In genomic region chr4:133369553-133370297, GRCm38 (mm10) we compare ENCODE assay signal across 8 mouse cellular contexts. TPM values are rescaled to one million over a fixed set of nuclear protein-coding genes. Genes with fewer than 3 reads are reported as not detected.
DNase-seq lines count a peak whose midpoint lies in the region; ATAC-seq and TF ChIP-seq lines count a peak whose summit lies in the region.

TSS of gene Slc9a1 (plus strand) at chr4:133369706.

- no peak for TF ChIP-seq RAD21 in MEL (IDR thresholded peaks at IDR 0.05; ENCODE audit: low read depth, low read length)

- peak within 1 kb of the TSS; percentile 70 for H3K4me3 ChIP-seq in MEL (ENCODE audit: control insufficient read depth in 1 of 2, insufficient read depth in 1 of 2, low read depth in 2 of 2, low read length in 2 of 2)
- H3K4me3 ChIP-seq in cerebellum, adult 2 months (replicated peaks; ENCODE audit: insufficient read depth, low read depth, low read length), result peak within 1 kb of the TSS; percentile 76
- peak within 1 kb of the TSS; percentile 81 for H3K4me3 ChIP-seq in lung, embryonic 16.5 days (ENCODE audit: low read length)

- peak within 1 kb of the TSS; percentile 18 for H3K27ac ChIP-seq in MEL (ENCODE audit: control insufficient read depth, low read depth, low read length)
- peak within 1 kb of the TSS; percentile 82 for H3K27ac ChIP-seq in cerebellum, adult 2 months (ENCODE audit: insufficient read depth, low read length)
- peak within 1 kb of the TSS; percentile 87 for H3K27ac ChIP-seq in lung, embryonic 16.5 days (ENCODE audit: low read length)

- WGBS in cerebellum, adult 2 months, result under 1% methylated on average over 40 of the region's 40 CpGs
- WGBS in lung, embryonic 16.5 days, result 0% methylated on average over 40 of the region's 40 CpGs

- peaks cover 31% of the 10 kb centered on the region for H3K79me2 ChIP-seq in MEL (ENCODE audit: control insufficient read depth, insufficient read depth, low read length, poor library complexity)

- TF ChIP-seq POLR2A in MEL (IDR thresholded peaks at IDR 0.05; ENCODE audit: control insufficient read depth in 1 of 2, insufficient read depth in 1 of 2, low read depth in 1 of 2, low read length in 2 of 2, poor library complexity in 1 of 2), result peak; percentile 100
- TF ChIP-seq POLR2A in cerebellum, adult 2 months (IDR thresholded peaks at IDR 0.05; ENCODE audit: borderline replicate concordance, insufficient read depth, low read length), result peak; percentile 100

- no peaks in the 10 kb centered on the region for H3K27me3 ChIP-seq in MEL (ENCODE audit: control insufficient read depth in 1 of 2, insufficient read depth in 2 of 2, low read length in 2 of 2)
- H3K27me3 ChIP-seq in cerebellum, adult 2 months (ENCODE audit: control insufficient read depth, insufficient read depth, low read length), result no peaks in the 10 kb centered on the region
- H3K27me3 ChIP-seq in lung, embryonic 16.5 days (ENCODE audit: control insufficient read depth, insufficient read depth, low read depth, low read length), result no peaks in the 10 kb centered on the region

- peak within 1 kb of the TSS; percentile 76 for H3K9ac ChIP-seq in MEL (ENCODE audit: control insufficient read depth, low read depth, low read length, poor library complexity, severe bottlenecking)
- peak within 1 kb of the TSS; percentile 91 for H3K9ac ChIP-seq in lung, embryonic 16.5 days (ENCODE audit: low read length)

- peaks cover 17 to 39% of the 10 kb centered on the region in 2 experiments for H3K4me1 ChIP-seq in MEL (ENCODE audit: control insufficient read depth in 1 of 2, insufficient read depth in 2 of 2, low read length in 2 of 2)
- peaks cover 10% of the 10 kb centered on the region; the same call in 1 of the 2 replicates for H3K4me1 ChIP-seq in cerebellum, adult 2 months (ENCODE audit: control insufficient read depth, insufficient read depth, low read length)
- peaks cover 28% of the 10 kb centered on the region for H3K4me1 ChIP-seq in lung, embryonic 16.5 days (replicated peaks; ENCODE audit: control insufficient read depth, insufficient read depth, low read length)

- H3K36me3 ChIP-seq in MEL (ENCODE audit: control insufficient read depth in 1 of 2, insufficient read depth in 2 of 2, low read length in 2 of 2), result peaks cover 0 to 32% of the 10 kb centered on the region in 2 experiments; a peak in 2 of 4 replicates
- H3K36me3 ChIP-seq in lung, embryonic 16.5 days (ENCODE audit: control insufficient read depth, insufficient read depth, low read length), result no peaks in the 10 kb centered on the region

- ATAC-seq in hematopoietic stem cell, adult 5-6 weeks (replicated peaks in 1 of 2; ENCODE audit: insufficient read depth in 1 of 2, low FRiP score in 2 of 2, low TSS enrichment in 1 of 2, low read depth in 1 of 2, poor library complexity in 2 of 2, severe bottlenecking in 2 of 2), result peak; percentile 91
- ATAC-seq in lung, embryonic 16.5 days (ENCODE audit: low read depth), result peak; percentile 97

- peak within 1 kb of the TSS; percentile 77 for H3K4me2 ChIP-seq in lung, embryonic 16.5 days (ENCODE audit: low read depth, low read length)

- TF ChIP-seq EP300 in MEL (IDR thresholded peaks at IDR 0.05; ENCODE audit: low read depth in 1 of 2, low read length in 2 of 2), result peak in 1 of 2 experiments; percentile 36; a peak in 1 of 4 replicates

- peak; percentile 91 to 92 (median 92) for TF ChIP-seq CTCF in MEL (IDR thresholded peaks at IDR 0.05 in 2 of 3, conservative IDR thresholded peaks at IDR 0.05 in 1 of 3; ENCODE audit: control insufficient read depth in 1 of 3, insufficient read depth in 1 of 3, low read depth in 2 of 3, low read length in 3 of 3, poor library complexity in 1 of 3, severe bottlenecking in 1 of 3)
- peak; percentile 85 for TF ChIP-seq CTCF in cerebellum, adult 2 months (IDR thresholded peaks at IDR 0.05; ENCODE audit: borderline replicate concordance, insufficient read depth, low read depth, low read length)

- no peaks in the 10 kb centered on the region for H3K9me3 ChIP-seq in MEL (replicated peaks; ENCODE audit: insufficient read depth, low read length)
- H3K9me3 ChIP-seq in lung, embryonic 16.5 days (ENCODE audit: control insufficient read depth, low read length), result no peaks in the 10 kb centered on the region

- DNase-seq in MEL (ENCODE audit: low read depth, low spot score), result peak; percentile 96
- peak; percentile 95 to 98 for DNase-seq in cerebellum, adult 2 months
- DNase-seq in forelimb bud, embryonic 11.5 days (ENCODE audit: low read depth, low spot score), result peak; percentile 94
- peak; percentile 81 for DNase-seq in layer of hippocampus, adult 9-10 months (ENCODE audit: low spot score)
- peak; percentile 95 for DNase-seq in ovary, postnatal 10 days (ENCODE audit: low spot score)
- peak; percentile 90 to 95 for DNase-seq in thymus, postnatal 10 days (ENCODE audit: low spot score in 2 of 2)

TF ChIP-seq in MEL, 35 proteins besides CTCF, POLR2A, EP300 and RAD21:
- TF ChIP-seq E2F4 (IDR thresholded peaks at IDR 0.05; ENCODE audit: borderline replicate concordance, low read depth, low read length) (peak; percentile 24; the same call in 1 of the 2 replicates), CHD1 (IDR thresholded peaks at IDR 0.05; ENCODE audit: low read depth, low read length) (peak; percentile 83; the same call in 1 of the 2 replicates), GABPA (IDR thresholded peaks at IDR 0.05; ENCODE audit: low read depth, low read length) (no peak; the same call in 1 of the 2 replicates), TBP (IDR thresholded peaks at IDR 0.05; ENCODE audit: low read depth, low read length) (peak; percentile 99), ZC3H11A (IDR thresholded peaks at IDR 0.05; ENCODE audit: low read depth, low read length) (no peak), SMC3 (IDR thresholded peaks at IDR 0.05; ENCODE audit: low read depth, low read length) (peak; percentile 17; the same call in 1 of the 2 replicates), MAX (IDR thresholded peaks at IDR 0.05; ENCODE audit: low read length) (no peak), SIN3A (IDR thresholded peaks at IDR 0.05; ENCODE audit: low read length) (peak; percentile 90), MYC (IDR thresholded peaks at IDR 0.05; ENCODE audit: low read depth, low read length) (peak; percentile 73; the same call in 1 of the 2 replicates), ZMIZ1 (IDR thresholded peaks at IDR 0.05; ENCODE audit: low read depth, low read length) (peak; percentile 99), CHD2 (IDR thresholded peaks at IDR 0.05; ENCODE audit: low read length) (no peak), MAZ (IDR thresholded peaks at IDR 0.05; ENCODE audit: low read depth, low read length) (peak; percentile 52), RCOR1 (IDR thresholded peaks at IDR 0.05; ENCODE audit: low read depth, low read length) (peak; percentile 7; the same call in 1 of the 2 replicates), POLR2AphosphoS5 (IDR thresholded peaks at IDR 0.05; ENCODE audit: borderline replicate concordance, low read depth, low read length) (peak; percentile 94), ETS1 (IDR thresholded peaks at IDR 0.05; ENCODE audit: low read depth, low read length) (peak; percentile 75; the same call in 1 of the 2 replicates), JUND (IDR thresholded peaks at IDR 0.05; ENCODE audit: low read depth, low read length) (no peak), HCFC1 (IDR thresholded peaks at IDR 0.05; ENCODE audit: low read depth, low read length) (peak; percentile 90), KAT2A (conservative IDR thresholded peaks at IDR 0.05; ENCODE audit: low read depth, low read length) (no peak; the same call in 1 of the 2 replicates), NRF1 (IDR thresholded peaks at IDR 0.05; ENCODE audit: insufficient read depth, low read depth, low read length, poor library complexity, severe bottlenecking) (no peak), ELF1 (IDR thresholded peaks at IDR 0.05; ENCODE audit: low read depth, low read length) (peak; percentile 61; the same call in 1 of the 2 replicates), TCF12 (IDR thresholded peaks at IDR 0.05; ENCODE audit: low read depth, low read length) (peak; percentile 92), MXI1 (IDR thresholded peaks at IDR 0.05; ENCODE audit: low read depth, low read length) (peak; percentile 67; the same call in 1 of the 2 replicates), ZNF384 (IDR thresholded peaks at IDR 0.05; ENCODE audit: low read depth, low read length) (peak; percentile 99), POLR2AphosphoS2 (IDR thresholded peaks at IDR 0.05; ENCODE audit: low read length) (peak; percentile 97), NELFE (IDR thresholded peaks at IDR 0.05; ENCODE audit: low read depth, low read length) (peak; percentile 100)

RNA-seq across cellular contexts. Expression of gene Slc9a1, which starts in this region (rescaled TPM):
- 2.8 and 3.1 TPM in 2 replicates for total RNA-seq in MEL (2012; rRNA removed)
- polyA plus RNA-seq in MEL (2012; ENCODE audit: insufficient read depth in 1 of 2, insufficient read length in 2 of 2, low read depth in 1 of 2, low replicate concordance in 2 of 2, missing spikeins in 1 of 2), result 10 to 100 TPM in 1 of 2 experiments, not detected in 1; 14.0 TPM
- polyA plus RNA-seq in cerebellum, adult 2 months (2012; rRNA removed), result 47.6 and 49.5 TPM in 2 replicates
- 11.0 and 16.9 TPM in 2 replicates for total RNA-seq in hematopoietic stem cell, adult 5-6 weeks (2017)
- polyA plus RNA-seq in lung, embryonic 16.5 days (2015; fragmentation: Nextera tagmentation; extraction: Ambion mirVana), result 8.8 and 9.5 TPM in 2 replicates

Comparison
In these comparisons a context has a peak if more than half of its experiments do, and no peak if none do; other contexts are left out.
1. Peak in every context shown above with its lines: DNase-seq, ATAC-seq, H3K4me3 ChIP-seq and H3K27ac ChIP-seq.
2. H3K27ac ChIP-seq: peak in every context shown above with its lines; median percentile 87 in lung, embryonic 16.5 days; 82 in cerebellum, adult 2 months; 18 in MEL.